Mouse (Mus musculus): ENCODE measurements around the gene Nectin1.

Gene Nectin1

GRCm38 (mm10) chr9:43742066-43742465, 1.7 kb upstream of the Nectin1 start:
- DNase-seq, result no peak

- peak; percentile 83 for DNase-seq
These were observed 710 bp upstream of the Nectin1 start for GRCm38 (mm10) chr9:43742902-43743646.

- DNase-seq, result peak; percentile 19
These were observed 576 bp downstream of the Nectin1 start for GRCm38 (mm10) chr9:43744138-43744981.

GRCm38 (mm10) chr9:43745051-43745792, 1.4 kb downstream of the Nectin1 start:
- DNase-seq, result peak; percentile 46

- peak; percentile 39 for DNase-seq
These were observed 2.3 kb downstream of the Nectin1 start for GRCm38 (mm10) chr9:43745951-43746703.

GRCm38 (mm10) chr9:43747710-43748109, 3.9 kb downstream of the Nectin1 start:
- DNase-seq, result peak; percentile 16

GRCm38 (mm10) chr9:43748519-43748918, 4.7 kb downstream of the Nectin1 start:
- no peak for DNase-seq

GRCm38 (mm10) chr9:43750053-43750452, 6.3 kb downstream of the Nectin1 start:
- no peak for DNase-seq

GRCm38 (mm10) chr9:43751111-43751510, 7.3 kb downstream of the Nectin1 start:
- no peak for DNase-seq

GRCm38 (mm10) chr9:43753481-43753880, 9.7 kb downstream of the Nectin1 start:
- no peak for DNase-seq

- peak; percentile 91 for DNase-seq
These were observed 10.3 kb downstream of the Nectin1 start for GRCm38 (mm10) chr9:43754083-43754482.

- no peak for DNase-seq
These were observed 11.0 kb downstream of the Nectin1 start for GRCm38 (mm10) chr9:43754768-43755197.

- no peak for DNase-seq
These were observed 11.7 kb downstream of the Nectin1 start for GRCm38 (mm10) chr9:43755464-43755863.

GRCm38 (mm10) chr9:43755928-43756327, 12.1 kb downstream of the Nectin1 start:
- DNase-seq, result peak; percentile 80

GRCm38 (mm10) chr9:43757225-43757624, 13.4 kb downstream of the Nectin1 start:
- DNase-seq, result no peak

GRCm38 (mm10) chr9:43757972-43758965, 14.5 kb downstream of the Nectin1 start:
- peak; percentile 92 for DNase-seq

- no peak for DNase-seq
These were observed 16.3 kb downstream of the Nectin1 start for GRCm38 (mm10) chr9:43760078-43760477.

- DNase-seq, result no peak
These were observed 17.5 kb downstream of the Nectin1 start for GRCm38 (mm10) chr9:43761181-43761820.

GRCm38 (mm10) chr9:43761941-43762340, 18.2 kb downstream of the Nectin1 start:
- no peak for DNase-seq

- no peak for DNase-seq
These were observed 21.8 kb downstream of the Nectin1 start for GRCm38 (mm10) chr9:43765419-43766179.

Measured in kidney, adult 9 months (tissue).